Mouse (Mus musculus): ENCODE measurements around the gene Olfml2a. TPM values are rescaled to one million over a fixed set of nuclear protein-coding genes. Genes with fewer than 3 reads are reported as not detected.

Olfml2a gene
- 6.7 and 8.1 TPM in 2 replicates for polyA plus RNA-seq (2015; fragmentation: Nextera tagmentation; extraction: Ambion mirVana)

- H3K9ac ChIP-seq (ENCODE audit: low read length), result peak within 1 kb of the TSS; percentile 72
- peak within 1 kb of the TSS; percentile 91 for H3K4me2 ChIP-seq (ENCODE audit: low read depth, low read length)
- no peaks in the 10 kb centered on the region for H3K9me3 ChIP-seq (replicated peaks; ENCODE audit: control insufficient read depth, low read length)
- H3K4me3 ChIP-seq (ENCODE audit: low read length), result peak within 1 kb of the TSS; percentile 53
- ATAC-seq (replicated peaks; ENCODE audit: extremely low read depth, insufficient read depth, low FRiP score), result peak; percentile 65
- H3K4me1 ChIP-seq (ENCODE audit: control insufficient read depth, insufficient read depth, low read length), result peaks cover 27% of the 10 kb centered on the region
- H3K27ac ChIP-seq (ENCODE audit: low read length), result no peak within 1 kb of the TSS
- 7% methylated on average over 31 of the region's 32 CpGs for WGBS
- H3K36me3 ChIP-seq (ENCODE audit: control insufficient read depth, insufficient read depth), result no peaks in the 10 kb centered on the region
- peaks cover 2% of the 10 kb centered on the region; the same call in 1 of the 2 replicates for H3K27me3 ChIP-seq (ENCODE audit: control insufficient read depth, insufficient read depth, low read length)
These were observed at the start of gene Olfml2a for GRCm38 (mm10) chr2:38931851-38932667. Olfml2a (plus strand) TSS chr2:38931978.

GRCm38 (mm10) chr2:38902866-38903265 is 28.9 kb upstream of the Olfml2a start:
- Histone ChIP-seq H3K27me3 (ENCODE audit: control insufficient read depth, insufficient read depth, low read length) (no peaks in the 10 kb centered on the region), H3K4me2 (ENCODE audit: low read depth, low read length) (no peak overlapping the region), H3K36me3 (ENCODE audit: control insufficient read depth, insufficient read depth) (no peaks in the 10 kb centered on the region), H3K9ac (ENCODE audit: low read length) (no peak overlapping the region), H3K9me3 (replicated peaks; ENCODE audit: control insufficient read depth, low read length) (no peaks in the 10 kb centered on the region), H3K4me3 (ENCODE audit: low read length) (no peak overlapping the region), H3K4me1 (ENCODE audit: control insufficient read depth, insufficient read depth, low read length) (no peaks in the 10 kb centered on the region), H3K27ac (ENCODE audit: low read length) (no peak overlapping the region)
- ATAC-seq (replicated peaks; ENCODE audit: extremely low read depth, insufficient read depth, low FRiP score), result no peak

- Histone ChIP-seq H3K9me3 (replicated peaks; ENCODE audit: control insufficient read depth, low read length) (no peaks in the 10 kb centered on the region), H3K4me3 (ENCODE audit: low read length) (no peak overlapping the region), H3K4me2 (ENCODE audit: low read depth, low read length) (no peak overlapping the region), H3K36me3 (ENCODE audit: control insufficient read depth, insufficient read depth) (no peaks in the 10 kb centered on the region), H3K27me3 (ENCODE audit: control insufficient read depth, insufficient read depth, low read length) (no peaks in the 10 kb centered on the region), H3K9ac (ENCODE audit: low read length) (no peak overlapping the region), H3K27ac (ENCODE audit: low read length) (no peak overlapping the region), H3K4me1 (ENCODE audit: control insufficient read depth, insufficient read depth, low read length) (no peaks in the 10 kb centered on the region)
- no peak for ATAC-seq (replicated peaks; ENCODE audit: extremely low read depth, insufficient read depth, low FRiP score)
- WGBS, result 81% methylated on average over 1 of the region's 1 CpGs
These were observed 27.5 kb upstream of the Olfml2a start for GRCm38 (mm10) chr2:38904290-38904689.

- no peaks in the 10 kb centered on the region for H3K27me3 ChIP-seq (ENCODE audit: control insufficient read depth, insufficient read depth, low read length)
- no peak overlapping the region for H3K4me3 ChIP-seq (ENCODE audit: low read length)
- ATAC-seq (replicated peaks; ENCODE audit: extremely low read depth, insufficient read depth, low FRiP score), result no peak
- H3K9ac ChIP-seq (ENCODE audit: low read length), result no peak overlapping the region
- H3K27ac ChIP-seq (ENCODE audit: low read length), result no peak overlapping the region
- H3K4me1 ChIP-seq (ENCODE audit: control insufficient read depth, insufficient read depth, low read length), result no peaks in the 10 kb centered on the region
- H3K9me3 ChIP-seq (replicated peaks; ENCODE audit: control insufficient read depth, low read length), result no peaks in the 10 kb centered on the region
- no peak overlapping the region for H3K4me2 ChIP-seq (ENCODE audit: low read depth, low read length)
- WGBS, result 47% methylated on average over 5 of the region's 5 CpGs
- H3K36me3 ChIP-seq (ENCODE audit: control insufficient read depth, insufficient read depth), result no peaks in the 10 kb centered on the region
These were observed 25.7 kb upstream of the Olfml2a start for GRCm38 (mm10) chr2:38906097-38906496.

GRCm38 (mm10) chr2:38908604-38909003 is 23.2 kb upstream of the Olfml2a start:
- 56% methylated on average over 1 of the region's 1 CpGs for WGBS
- Histone ChIP-seq H3K9me3 (replicated peaks; ENCODE audit: control insufficient read depth, low read length) (no peaks in the 10 kb centered on the region), H3K9ac (ENCODE audit: low read length) (no peak overlapping the region), H3K4me1 (ENCODE audit: control insufficient read depth, insufficient read depth, low read length) (no peaks in the 10 kb centered on the region), H3K4me2 (ENCODE audit: low read depth, low read length) (no peak overlapping the region), H3K36me3 (ENCODE audit: control insufficient read depth, insufficient read depth) (no peaks in the 10 kb centered on the region), H3K4me3 (ENCODE audit: low read length) (no peak overlapping the region), H3K27ac (ENCODE audit: low read length) (no peak overlapping the region), H3K27me3 (ENCODE audit: control insufficient read depth, insufficient read depth, low read length) (no peaks in the 10 kb centered on the region)
- no peak for ATAC-seq (replicated peaks; ENCODE audit: extremely low read depth, insufficient read depth, low FRiP score)

- H3K9me3 ChIP-seq (replicated peaks; ENCODE audit: control insufficient read depth, low read length), result no peaks in the 10 kb centered on the region
- no peaks in the 10 kb centered on the region for H3K27me3 ChIP-seq (ENCODE audit: control insufficient read depth, insufficient read depth, low read length)
- no peak overlapping the region for H3K27ac ChIP-seq (ENCODE audit: low read length)
- no peak for ATAC-seq (replicated peaks; ENCODE audit: extremely low read depth, insufficient read depth, low FRiP score)
- 77% methylated on average over 1 of the region's 1 CpGs for WGBS
- H3K9ac ChIP-seq (ENCODE audit: low read length), result no peak overlapping the region
- no peaks in the 10 kb centered on the region for H3K36me3 ChIP-seq (ENCODE audit: control insufficient read depth, insufficient read depth)
- no peaks in the 10 kb centered on the region for H3K4me1 ChIP-seq (ENCODE audit: control insufficient read depth, insufficient read depth, low read length)
- H3K4me3 ChIP-seq (ENCODE audit: low read length), result no peak overlapping the region
- H3K4me2 ChIP-seq (ENCODE audit: low read depth, low read length), result no peak overlapping the region
These were observed 17.3 kb upstream of the Olfml2a start for GRCm38 (mm10) chr2:38914517-38914916.

GRCm38 (mm10) chr2:38914965-38915364 is 16.8 kb upstream of the Olfml2a start:
- Histone ChIP-seq H3K9me3 (replicated peaks; ENCODE audit: control insufficient read depth, low read length) (no peaks in the 10 kb centered on the region), H3K27ac (ENCODE audit: low read length) (no peak overlapping the region), H3K36me3 (ENCODE audit: control insufficient read depth, insufficient read depth) (no peaks in the 10 kb centered on the region), H3K9ac (ENCODE audit: low read length) (no peak overlapping the region), H3K4me2 (ENCODE audit: low read depth, low read length) (no peak overlapping the region), H3K27me3 (ENCODE audit: control insufficient read depth, insufficient read depth, low read length) (no peaks in the 10 kb centered on the region), H3K4me1 (ENCODE audit: control insufficient read depth, insufficient read depth, low read length) (no peaks in the 10 kb centered on the region), H3K4me3 (ENCODE audit: low read length) (no peak overlapping the region)
- no peak for ATAC-seq (replicated peaks; ENCODE audit: extremely low read depth, insufficient read depth, low FRiP score)
- 57% methylated on average over 4 of the region's 4 CpGs for WGBS

GRCm38 (mm10) chr2:38916947-38917691 is 14.7 kb upstream of the Olfml2a start:
- H3K9ac ChIP-seq (ENCODE audit: low read length), result no peak overlapping the region
- no peaks in the 10 kb centered on the region for H3K27me3 ChIP-seq (ENCODE audit: control insufficient read depth, insufficient read depth, low read length)
- no peak for ATAC-seq (replicated peaks; ENCODE audit: extremely low read depth, insufficient read depth, low FRiP score)
- no peak overlapping the region for H3K4me3 ChIP-seq (ENCODE audit: low read length)
- no peaks in the 10 kb centered on the region for H3K36me3 ChIP-seq (ENCODE audit: control insufficient read depth, insufficient read depth)
- no peak overlapping the region for H3K27ac ChIP-seq (ENCODE audit: low read length)
- H3K9me3 ChIP-seq (replicated peaks; ENCODE audit: control insufficient read depth, low read length), result no peaks in the 10 kb centered on the region
- no peak overlapping the region for H3K4me2 ChIP-seq (ENCODE audit: low read depth, low read length)
- H3K4me1 ChIP-seq (ENCODE audit: control insufficient read depth, insufficient read depth, low read length), result no peaks in the 10 kb centered on the region
- 56% methylated on average over 4 of the region's 4 CpGs for WGBS

GRCm38 (mm10) chr2:38921374-38921773 is 10.4 kb upstream of the Olfml2a start:
- no peak for ATAC-seq (replicated peaks; ENCODE audit: extremely low read depth, insufficient read depth, low FRiP score)
- 0 out of 2 replicates have a peak, but pooled peaks cover 5% of the 10 kb centered on the region for H3K4me1 ChIP-seq (ENCODE audit: control insufficient read depth, insufficient read depth, low read length)
- no peak overlapping the region for H3K4me3 ChIP-seq (ENCODE audit: low read length)
- H3K4me2 ChIP-seq (ENCODE audit: low read depth, low read length), result no peak overlapping the region
- H3K27me3 ChIP-seq (ENCODE audit: control insufficient read depth, insufficient read depth, low read length), result peaks cover 3% of the 10 kb centered on the region; the same call in 1 of the 2 replicates
- no peaks in the 10 kb centered on the region for H3K36me3 ChIP-seq (ENCODE audit: control insufficient read depth, insufficient read depth)
- no peaks in the 10 kb centered on the region for H3K9me3 ChIP-seq (replicated peaks; ENCODE audit: control insufficient read depth, low read length)
- no peak overlapping the region for H3K9ac ChIP-seq (ENCODE audit: low read length)
- 49% methylated on average over 1 of the region's 1 CpGs for WGBS
- H3K27ac ChIP-seq (ENCODE audit: low read length), result no peak overlapping the region
